Mouse (Mus musculus) forebrain, embryonic 12.5 days (tissue): ENCODE results near the gene Kctd17. TPM values are rescaled to one million over a fixed set of nuclear protein-coding genes. Genes with fewer than 3 reads are reported as not detected.

Experiments used
- ATAC-seq: fragments of 200-750 bp; cut with Nextera tagmentation; 2 replicates; pipeline ENCODE4 v1.8.0; 2017; ENCODE audit warnings: moderate TSS enrichment; ENCODE audit not compliant: low FRiP score
- H3K27ac ChIP-seq: fragments of 300-500 bp; sonication (generic); 2 replicates; pipeline ENCODE4 v1.5.1; 2016; ENCODE audit warnings: mild to moderate bottlenecking
- H3K27me3 ChIP-seq: fragments of 300-500 bp; sonication (generic); 2 replicates; pipeline ENCODE4 v1.6.1; 2016; ENCODE audit warnings: mild to moderate bottlenecking
- H3K36me3 ChIP-seq: fragments of 300-500 bp; sonication (generic); replicated peaks from 2 replicates; pipeline ENCODE4 v1.6.1; 2016; ENCODE audit warnings: mild to moderate bottlenecking
- H3K4me1 ChIP-seq: fragments of 300-500 bp; sonication (generic); 2 replicates; pipeline ENCODE4 v1.6.1; 2016
- H3K4me2 ChIP-seq: fragments of 300-500 bp; sonication (generic); 2 replicates; pipeline ENCODE4 v1.6.1; 2016; ENCODE audit warnings: mild to moderate bottlenecking, moderate library complexity
- H3K4me3 ChIP-seq: fragments of 300-500 bp; sonication (generic); replicated peaks from 2 replicates; pipeline ENCODE4 v1.5.1; 2016; ENCODE audit warnings: mild to moderate bottlenecking
- H3K9ac ChIP-seq: fragments of 300-500 bp; sonication (generic); 2 replicates; pipeline ENCODE4 v1.6.1; 2016; ENCODE audit warnings: mild to moderate bottlenecking
- H3K9me3 ChIP-seq: fragments of 300-500 bp; sonication (generic); 2 replicates; pipeline ENCODE4 v1.6.1; 2016
- WGBS: fragments of 180-500 bp; shearing (Covaris S2); methylation state at CpG from one replicate; pipeline ENCODE4 v1.1.7; 2016; 5-methylcytosine and 5-hydroxymethylcytosine counted together
- polyA plus RNA-seq: library from polyadenylated mRNA; unstranded; fragments of >200 nt; fragmentation: Nextera tagmentation; extraction: Ambion mirVana; gene quantifications from 2 replicates; pipeline ENCODE4 v1.2.1, GENCODE M21; 2016

The Kctd17 gene
- polyA plus RNA-seq, 1 experiment from 2014 or later, result 67.3 TPM

- Histone ChIP-seq H3K27ac (no peak overlapping the region), H3K36me3 (no peaks in the 10 kb centered on the region), H3K4me3 (no peak overlapping the region), H3K9ac (no peak overlapping the region), H3K4me2 (no peak overlapping the region), H3K27me3 (peaks cover 9% of the 10 kb centered on the region; the same call in 1 of the 2 replicates), H3K9me3 (no peaks in the 10 kb centered on the region), H3K4me1 (no peaks in the 10 kb centered on the region)
- 85% methylated on average over 5 of the region's 5 CpGs for WGBS
- ATAC-seq, result no peak
Observed at GRCm38 (mm10) chr15:78479470-78479869, 51.1 kb downstream of the Kctd17 start.

DNA sequence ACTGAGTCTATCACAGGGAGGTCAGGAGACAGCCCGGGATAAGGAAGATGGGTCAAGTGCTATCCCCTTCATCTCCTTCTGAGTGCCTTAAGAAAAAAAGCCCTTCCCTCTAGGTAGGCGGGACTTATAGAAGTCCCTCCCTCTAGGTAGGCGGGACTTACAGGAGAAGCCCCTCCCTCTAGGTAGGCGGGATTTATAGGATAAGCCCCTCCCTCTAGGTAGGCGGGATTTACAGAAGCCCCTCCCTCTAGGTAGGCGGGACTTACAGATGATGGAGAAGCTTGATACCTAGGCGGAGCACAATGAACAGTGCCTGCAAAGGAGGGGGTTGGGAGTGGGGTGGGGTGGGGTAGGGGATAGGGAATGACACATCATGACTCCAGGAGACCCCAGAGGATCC lies 51.7 kb downstream of the Kctd17 start:
- Histone ChIP-seq H3K36me3 (no peaks in the 10 kb centered on the region), H3K27me3 (peaks cover 9% of the 10 kb centered on the region; the same call in 1 of the 2 replicates), H3K27ac (no peak overlapping the region), H3K4me1 (no peaks in the 10 kb centered on the region), H3K9ac (no peak overlapping the region), H3K4me3 (no peak overlapping the region), H3K9me3 (no peaks in the 10 kb centered on the region), H3K4me2 (no peak overlapping the region)
- ATAC-seq, result no peak
- WGBS, result 80% methylated on average over 7 of the region's 7 CpGs

DNA sequence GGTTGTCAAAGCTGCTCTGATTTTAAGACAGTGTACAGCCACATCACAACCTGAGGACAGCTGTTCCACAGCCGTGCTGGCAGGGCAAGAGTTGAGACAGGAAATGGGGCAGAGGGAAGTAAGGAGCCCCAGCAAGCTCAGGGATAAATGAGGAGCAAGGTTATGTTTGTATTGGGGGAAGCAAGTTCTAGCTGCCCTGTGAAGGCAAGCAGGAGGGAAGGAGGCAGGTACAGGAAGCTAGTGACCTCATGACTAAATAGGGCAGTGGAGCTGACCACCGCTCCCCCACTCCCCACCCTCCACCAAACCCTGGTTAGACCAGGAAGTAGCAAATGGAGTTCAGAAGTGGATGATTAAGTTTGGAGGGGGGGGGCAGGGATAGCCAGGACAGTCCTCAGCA lies 52.6 kb downstream of the Kctd17 start:
- Histone ChIP-seq H3K4me1 (no peaks in the 10 kb centered on the region), H3K4me2 (no peak overlapping the region), H3K4me3 (no peak overlapping the region), H3K9ac (no peak overlapping the region), H3K36me3 (no peaks in the 10 kb centered on the region), H3K9me3 (no peaks in the 10 kb centered on the region), H3K27me3 (peaks cover 3% of the 10 kb centered on the region; the same call in 1 of the 2 replicates), H3K27ac (no peak overlapping the region)
- 93% methylated on average over 2 of the region's 2 CpGs for WGBS
- ATAC-seq, result no peak

DNA sequence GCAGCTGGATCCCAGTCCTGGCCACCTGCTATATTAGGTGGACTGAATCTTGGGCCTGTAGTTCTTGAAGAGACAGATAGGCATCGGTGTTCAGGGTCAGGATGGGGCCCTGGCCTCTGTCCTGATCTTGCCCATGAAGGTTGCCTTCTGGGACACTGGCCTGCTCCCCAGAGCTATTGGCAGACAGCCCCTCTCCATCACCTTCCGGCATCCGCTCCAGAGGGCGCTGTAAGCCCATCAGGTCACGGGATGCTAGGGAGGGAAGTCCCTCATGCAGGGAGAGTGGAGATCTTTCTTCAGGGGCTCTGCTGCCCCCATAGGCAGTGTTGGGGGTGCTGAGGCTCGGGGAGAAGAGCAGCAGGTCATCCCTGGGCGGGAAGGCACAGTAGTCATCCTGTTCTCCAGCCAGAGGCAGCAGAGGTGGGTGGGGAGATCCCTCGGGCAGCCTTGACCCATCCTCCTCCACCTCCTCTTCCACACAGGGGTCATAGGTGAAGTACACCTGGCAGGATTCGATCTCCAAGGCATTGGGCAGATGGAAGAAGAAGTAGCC lies 53.2 kb downstream of the Kctd17 start:
- H3K27me3 ChIP-seq, result peaks cover 2% of the 10 kb centered on the region; the same call in 1 of the 2 replicates
- no peaks in the 10 kb centered on the region for H3K4me1 ChIP-seq
- WGBS, result 43% methylated on average over 9 of the region's 9 CpGs

DNA sequence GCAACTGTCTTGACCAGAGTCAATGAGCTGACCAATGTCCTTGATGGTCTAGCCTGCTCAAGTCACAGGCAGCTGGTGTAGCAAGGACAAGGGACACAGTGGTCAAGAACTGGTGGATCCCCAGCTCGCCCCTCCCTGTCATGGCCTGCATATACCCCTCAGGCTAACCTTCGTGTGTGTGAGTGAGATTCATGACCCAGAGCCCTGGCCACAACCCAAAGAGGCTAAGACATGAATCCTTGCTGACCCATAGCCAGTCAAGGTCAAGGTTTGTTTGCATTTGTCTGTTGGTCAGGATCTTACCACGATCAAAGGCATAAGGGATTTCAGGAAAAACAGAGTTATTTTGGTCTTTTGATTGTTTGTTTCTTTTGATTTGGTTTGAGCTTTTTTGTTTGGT lies 54.2 kb downstream of the Kctd17 start:
- H3K4me2 ChIP-seq, result no peak overlapping the region
- H3K36me3 ChIP-seq, result no peaks in the 10 kb centered on the region
- 71% methylated on average over 3 of the region's 3 CpGs for WGBS
- no peaks in the 10 kb centered on the region for H3K9me3 ChIP-seq
- no peak overlapping the region for H3K9ac ChIP-seq
- peaks cover 3% of the 10 kb centered on the region; the same call in 1 of the 2 replicates for H3K27me3 ChIP-seq
- ATAC-seq, result no peak
- H3K4me3 ChIP-seq, result no peak overlapping the region
- no peak overlapping the region for H3K27ac ChIP-seq
- H3K4me1 ChIP-seq, result no peaks in the 10 kb centered on the region

More for the DNA sequence above, 53.2 kb downstream of the Kctd17 start:
- ATAC-seq, result no peak
- Histone ChIP-seq H3K36me3 (no peaks in the 10 kb centered on the region), H3K9ac (no peak overlapping the region), H3K27ac (no peak overlapping the region), H3K9me3 (no peaks in the 10 kb centered on the region), H3K4me2 (no peak overlapping the region), H3K4me3 (no peak overlapping the region)

GRCm38 (mm10) chr15:78483311-78483710 lies 54.9 kb downstream of the Kctd17 start:
- Histone ChIP-seq H3K4me3 (no peak overlapping the region), H3K36me3 (no peaks in the 10 kb centered on the region), H3K4me2 (no peak overlapping the region), H3K4me1 (no peaks in the 10 kb centered on the region), H3K9ac (no peak overlapping the region), H3K27ac (no peak overlapping the region), H3K9me3 (no peaks in the 10 kb centered on the region), H3K27me3 (peaks cover 3% of the 10 kb centered on the region; the same call in 1 of the 2 replicates)
- WGBS, result 78% methylated on average over 4 of the region's 4 CpGs
- no peak for ATAC-seq

DNA sequence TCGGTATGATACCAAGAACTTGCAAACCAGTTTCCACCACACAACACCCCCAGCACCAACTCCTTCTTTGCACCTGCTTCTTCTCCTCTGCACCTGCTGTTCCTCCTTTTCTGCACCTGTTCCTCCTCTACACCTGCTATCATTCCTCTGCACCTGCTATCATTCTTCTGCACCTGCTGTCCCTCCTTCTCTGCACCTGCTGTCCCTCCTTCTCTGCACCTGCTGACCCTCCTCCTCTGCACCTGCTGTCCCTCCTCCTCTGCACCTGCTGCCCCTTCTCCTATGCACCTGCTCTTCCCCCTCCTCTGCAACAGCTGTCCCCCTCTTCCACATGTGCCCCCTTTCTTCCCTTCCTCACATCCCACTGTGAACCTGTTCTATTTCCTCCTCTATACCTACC lies 58.2 kb downstream of the Kctd17 start:
- 88% methylated on average over 1 of the region's 1 CpGs for WGBS
- H3K36me3 ChIP-seq, result no peaks in the 10 kb centered on the region
- H3K4me2 ChIP-seq, result no peak overlapping the region
- no peak overlapping the region for H3K4me3 ChIP-seq
- H3K4me1 ChIP-seq, result no peaks in the 10 kb centered on the region
- H3K27ac ChIP-seq, result no peak overlapping the region
- H3K9ac ChIP-seq, result no peak overlapping the region
- H3K27me3 ChIP-seq, result peaks cover 3% of the 10 kb centered on the region; the same call in 1 of the 2 replicates
- H3K9me3 ChIP-seq, result no peaks in the 10 kb centered on the region
- no peak for ATAC-seq

- H3K9ac ChIP-seq, result no peak overlapping the region
- 83% methylated on average over 4 of the region's 4 CpGs for WGBS
- no peak for ATAC-seq
Observed at GRCm38 (mm10) chr15:78487066-78487465, 58.7 kb downstream of the Kctd17 start.

More at GRCm38 (mm10) chr15:78487066-78487465, 58.7 kb downstream of the Kctd17 start:
- no peak overlapping the region for H3K27ac ChIP-seq
- no peak overlapping the region for H3K4me3 ChIP-seq
- no peaks in the 10 kb centered on the region for H3K9me3 ChIP-seq
- H3K36me3 ChIP-seq, result no peaks in the 10 kb centered on the region
- H3K27me3 ChIP-seq, result peaks cover 3% of the 10 kb centered on the region; the same call in 1 of the 2 replicates
- no peak overlapping the region for H3K4me2 ChIP-seq
- no peaks in the 10 kb centered on the region for H3K4me1 ChIP-seq

Other genes with a start within 250 kb of the Kctd17 start
- not detected in 2 replicates for gene Pvalb, start 222.2 kb upstream of the Kctd17 start, polyA plus RNA-seq
- 2.6 and 3.2 TPM in 2 replicates for gene Ncf4, start 183.8 kb upstream of the Kctd17 start, polyA plus RNA-seq
- gene Csf2rb2, start 122.8 kb upstream of the Kctd17 start, polyA plus RNA-seq, result 0.10 and 0.20 TPM in 2 replicates
- 0.90 and 0.91 TPM in 2 replicates for gene Csf2rb, start 102.8 kb upstream of the Kctd17 start, polyA plus RNA-seq
- not detected in 2 replicates for gene Tex33, start 32.7 kb upstream of the Kctd17 start, polyA plus RNA-seq
- gene Tst, start 22.7 kb upstream of the Kctd17 start, polyA plus RNA-seq, result 10.1 and 10.3 TPM in 2 replicates
- 1.7 and 2.8 TPM in 2 replicates for gene Mpst, start 22.1 kb upstream of the Kctd17 start, polyA plus RNA-seq
- 0.43 and 1.3 TPM in 2 replicates for gene Tmprss6, start 40.1 kb downstream of the Kctd17 start, polyA plus RNA-seq
- gene Il2rb, start 66.7 kb downstream of the Kctd17 start, polyA plus RNA-seq, result not detected in 2 replicates
- gene C1qtnf6, start 102.9 kb downstream of the Kctd17 start, polyA plus RNA-seq, result 6.2 and 7.6 TPM in 2 replicates
- gene Sstr3, start 116.1 kb downstream of the Kctd17 start, polyA plus RNA-seq, result 0.32 and 0.35 TPM in 2 replicates
- gene Rac2, start 144.2 kb downstream of the Kctd17 start, polyA plus RNA-seq, result 2.6 and 4.6 TPM in 2 replicates
- gene Cyth4, start 168.5 kb downstream of the Kctd17 start, polyA plus RNA-seq, result 3.5 and 4.5 TPM in 2 replicates